ENCODE assay signal across 25 mouse cellular contexts in the genomic region with DNA sequence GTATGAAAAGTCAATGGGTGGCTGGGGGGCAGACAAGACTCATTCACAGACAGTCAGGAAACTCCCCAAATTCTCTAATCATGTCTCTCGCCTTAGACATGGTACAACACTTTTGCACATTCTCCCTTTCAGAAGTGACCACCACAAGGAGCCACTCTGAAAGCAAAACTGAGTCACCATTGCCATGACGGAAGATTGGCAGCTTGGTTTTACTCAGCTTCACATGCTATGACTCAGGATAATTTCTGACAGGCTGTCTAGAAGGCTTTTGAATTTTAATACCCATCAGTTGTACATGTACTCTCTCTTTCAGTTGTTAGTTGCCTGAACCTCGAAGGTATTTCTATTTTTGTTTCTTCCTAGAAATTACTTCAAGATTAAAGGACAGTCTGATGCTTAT. TPM values are rescaled to one million over a fixed set of nuclear protein-coding genes. Genes with fewer than 3 reads are reported as not detected.
DNase-seq lines count a peak whose midpoint lies in the region; ATAC-seq lines count a peak whose summit lies in the region.
"Had no signal": no experiment of that assay in that cellular context is flagged by ENCODE, and none has a peak within 500 bp of the region (broad histone marks: within the 10 kb centered on the region; RNA-seq: fewer than 3 reads in every experiment).

No protein-coding gene starts in this region.

- peak; percentile 28 for ATAC-seq in activated CD4-positive, CD25-positive, alpha-beta regulatory T cell, adult 4 months
- ATAC-seq in erythroid progenitor cell, adult 5-6 weeks (replicated peaks; ENCODE audit: low FRiP score, poor library complexity, severe bottlenecking) = no peak
- ATAC-seq: forebrain, embryonic 13.5 days; intestine, postnatal 0 days; Patski had no signal

- peak; percentile 52 for DNase-seq in 3T3-L1 (ENCODE audit: low read depth, low spot score)
- DNase-seq in CD4-positive, CD25-positive, alpha-beta regulatory T cell, adult 2 months (ENCODE audit: low read depth, low spot score) = peak; percentile 7
- DNase-seq in right cerebral cortex, postnatal 25 days = no peak
- DNase-seq in heart, adult 18-20 months = no peak
- DNase-seq: adrenal gland, adult 2 months; adrenal gland, postnatal 25 days; cerebellum, adult 2 months; cerebellum, postnatal 14 days; gastrocnemius, adult 2 months; gastrocnemius, postnatal 25 days; heart, postnatal 4 days; kidney, adult 8-10 months had no signal

RNA-seq across cellular contexts. Expression of gene Lrrc72, which starts 12.0 kb away (rescaled TPM):
- not detected for polyA plus RNA-seq in activated CD4-positive, CD25-positive, alpha-beta regulatory T cell, adult 4 months (2017; shearing (Covaris generic))
- total RNA-seq in erythroid progenitor cell, adult 5-6 weeks (2015; ENCODE audit: low replicate concordance) = not detected in 2 replicates
- not detected in 2 replicates for total RNA-seq in erythroid progenitor cell, adult 5-6 weeks (2017; ENCODE audit: low replicate concordance)
- total RNA-seq in heart, adult 18-20 months (2021) = not detected
- total RNA-seq: adrenal gland, adult 2 months; adrenal gland, postnatal 25 days; gastrocnemius, adult 2 months; gastrocnemius, postnatal 25 days; granulocyte monocyte progenitor cell, adult 5-6 weeks; heart, postnatal 4 days; MEL had no signal
- polyA plus RNA-seq: adrenal gland, adult 2 months; C2C12; cerebellum, adult 2 months; cortical plate, adult 2 months; embryonic facial prominence, embryonic 12.5 days; forebrain, embryonic 13.5 days; heart, embryonic 13.5 days; heart, postnatal 0 days; hindbrain, embryonic 14.5 days; intestine, postnatal 0 days; Patski had no signal

Comparison
In these comparisons a context has a peak if more than half of its experiments do, and no peak if none do; other contexts are left out.
1. DNase-seq: peak in 3T3-L1 (single experiment) and CD4-positive, CD25-positive, alpha-beta regulatory T cell, adult 2 months (single experiment); none in right cerebral cortex, postnatal 25 days (single experiment) and heart, adult 18-20 months (0 of 2).